Mouse (Mus musculus): ENCODE measurements around the gene Nek10. TPM values are rescaled to one million over a fixed set of nuclear protein-coding genes. Genes with fewer than 3 reads are reported as not detected.

Nek10 gene
- total RNA-seq, 2 experiments from 2014 or later, result 2.0 to 2.1 TPM

DNA sequence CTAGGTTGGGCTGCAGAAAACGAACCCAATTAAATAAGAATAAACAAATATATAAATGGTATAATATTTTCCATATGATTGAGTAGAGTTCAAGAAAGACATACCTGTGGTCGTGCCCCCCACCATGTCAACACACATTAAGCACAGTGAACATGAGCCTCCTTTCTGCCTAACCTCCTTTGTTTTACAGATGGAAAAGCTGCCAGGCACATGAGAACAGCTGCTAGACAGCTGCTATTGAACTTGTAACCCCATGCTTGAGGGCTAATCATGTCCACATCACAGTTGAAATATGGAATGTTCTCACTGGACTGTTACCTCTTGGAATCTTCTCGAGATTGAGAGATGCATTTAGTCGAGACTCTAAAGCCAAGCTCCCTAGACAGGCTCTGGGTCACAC is 245.0 kb downstream of the Nek10 start:
- TF ChIP-seq CTCF (IDR thresholded peaks at IDR 0.05), result no peak
- intact Hi-C loops (cut with DNase I), result no loop called here
- H3K4me3 ChIP-seq, result no peak overlapping the region

GRCm38 (mm10) chr14:15061496-15061895 is 258.3 kb downstream of the Nek10 start:
- Histone ChIP-seq H3K27ac (no peak overlapping the region), H3K4me3 (no peak overlapping the region)
- no peak for TF ChIP-seq CTCF (IDR thresholded peaks at IDR 0.05)
- DNase-seq (ENCODE audit: extremely low spot score in 1 of 2, low spot score in 2 of 2), result peak; percentile 17
- intact Hi-C loops (cut with DNase I), result no loop called here

More for the DNA sequence above, 245.0 kb downstream of the Nek10 start:
- no peak overlapping the region for H3K27ac ChIP-seq
- no peak for DNase-seq (ENCODE audit: extremely low spot score in 1 of 2, low spot score in 2 of 2)

Other genes with a start within 250 kb of the Nek10 start
- gene Slc4a7, start 101.1 kb upstream of the Nek10 start, total RNA-seq (2021), result 10 to 100 TPM; 23.3 to 25.5 TPM

All from left cerebral cortex, adult 2 months (tissue).